Comparison of ENCODE assay signal across 29 mouse cellular contexts in the genomic region with DNA sequence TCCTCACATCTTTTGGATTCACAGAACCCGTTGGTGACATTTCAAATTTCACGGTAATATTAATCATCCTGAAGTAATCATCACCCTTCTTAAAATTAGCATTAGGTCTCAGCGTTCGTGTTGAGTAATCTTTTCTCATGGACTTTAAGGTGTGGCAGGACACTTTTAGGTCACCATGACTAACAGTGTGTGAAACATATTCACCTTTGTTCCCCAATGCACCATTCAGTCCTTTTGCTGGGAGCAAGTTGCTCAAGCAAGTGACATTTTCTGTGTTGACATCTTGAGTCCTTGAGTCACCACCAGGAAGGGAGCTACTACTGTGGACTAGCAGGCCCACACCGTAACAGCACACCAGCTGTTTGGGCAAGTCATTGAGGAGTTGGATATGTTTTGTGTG.
A peak's percentile ranks its signal among the peaks of the same experiment; 100 is the strongest.
DNase-seq lines count a peak whose midpoint lies in the region; ATAC-seq and TF ChIP-seq lines count a peak whose summit lies in the region.
"Had no signal": no experiment of that assay in that cellular context is flagged by ENCODE, and none has a peak within 500 bp of the region (broad histone marks: within the 10 kb centered on the region; RNA-seq: fewer than 3 reads in every experiment).

No protein-coding gene starts in this region.

- H3K4me3 ChIP-seq in kidney, postnatal 0 days (replicated peaks; ENCODE audit: low read depth, low read length): no peak overlapping the region
- H3K4me3 ChIP-seq in gastrocnemius, adult 2 months: no peak overlapping the region
- no peak overlapping the region for H3K4me3 ChIP-seq in limb, embryonic 10.5 days
- H3K4me3 ChIP-seq: hindbrain, embryonic 13.5 days; limb, embryonic 12.5 days; midbrain, embryonic 10.5 days; myocyte; neural tube, embryonic 13.5 days had no signal

- H3K9me3 ChIP-seq in kidney, postnatal 0 days (replicated peaks; ENCODE audit: low read length): no peaks in the 10 kb centered on the region
- H3K9me3 ChIP-seq in limb, embryonic 10.5 days (replicated peaks): no peaks in the 10 kb centered on the region
- H3K9me3 ChIP-seq: hindbrain, embryonic 13.5 days; limb, embryonic 12.5 days; midbrain, embryonic 10.5 days; neural tube, embryonic 13.5 days had no signal

- ATAC-seq in kidney, postnatal 0 days (replicated peaks; ENCODE audit: low FRiP score, low read depth): no peak
- ATAC-seq: forebrain, embryonic 14.5 days; midbrain, embryonic 16.5 days had no signal

- H3K4me1 ChIP-seq in kidney, postnatal 0 days (replicated peaks; ENCODE audit: insufficient read depth, low read length): peaks cover 4% of the 10 kb centered on the region
- H3K4me1 ChIP-seq in limb, embryonic 10.5 days: peaks cover 5% of the 10 kb centered on the region
- H3K4me1 ChIP-seq: midbrain, embryonic 10.5 days had no signal

- no peak overlapping the region for H3K4me2 ChIP-seq in kidney, postnatal 0 days (ENCODE audit: low read length)
- H3K4me2 ChIP-seq: hindbrain, embryonic 13.5 days; limb, embryonic 12.5 days; liver, embryonic 11.5 days; lung, embryonic 14.5 days; neural tube, embryonic 13.5 days had no signal

- H3K27me3 ChIP-seq in kidney, postnatal 0 days (ENCODE audit: insufficient read depth, low read length): no peaks in the 10 kb centered on the region
- no peaks in the 10 kb centered on the region for H3K27me3 ChIP-seq in limb, embryonic 10.5 days (ENCODE audit: low read depth, poor library complexity, severe bottlenecking)
- H3K27me3 ChIP-seq: CH12.LX; limb, embryonic 12.5 days; neural tube, embryonic 13.5 days; Patski had no signal

- H3K36me3 ChIP-seq in kidney, postnatal 0 days (ENCODE audit: insufficient read depth, low read length): no peaks in the 10 kb centered on the region
- no peaks in the 10 kb centered on the region for H3K36me3 ChIP-seq in limb, embryonic 10.5 days
- H3K36me3 ChIP-seq: G1E; hindbrain, embryonic 13.5 days; limb, embryonic 12.5 days; midbrain, embryonic 10.5 days; neural tube, embryonic 13.5 days had no signal

- 79% methylated on average over 5 of the region's 5 CpGs for WGBS in kidney, postnatal 0 days
- 89% methylated on average over 5 of the region's 5 CpGs for WGBS in limb, embryonic 10.5 days

- H3K9ac ChIP-seq in kidney, postnatal 0 days (ENCODE audit: low read depth, low read length): no peak overlapping the region
- H3K9ac ChIP-seq: hindbrain, embryonic 13.5 days; limb, embryonic 12.5 days; lung, embryonic 14.5 days; neural tube, embryonic 13.5 days had no signal

- peak; percentile 46 for DNase-seq in heart, adult 11 months
- DNase-seq in heart, adult 18-20 months: no peak
- no peak for DNase-seq in kidney, postnatal 0 days (ENCODE audit: low spot score)
- DNase-seq in kidney, adult 18-20 months: no peak
- peak; percentile 6 for DNase-seq in adipocyte (ENCODE audit: low spot score)
- DNase-seq in kidney, postnatal 36 days: peak; percentile 15 to 29
- no peak for DNase-seq in gastrocnemius, adult 2 months
- DNase-seq in limb, embryonic 10.5 days (ENCODE audit: low spot score): no peak
- DNase-seq: adrenal gland, postnatal 25 days; B cell, adult 2 months; cerebellum, adult 8-10 months; cerebellum, postnatal 36 days; gastrocnemius, postnatal 10 days; lung, embryonic 14.5 days; retina, postnatal 1 day; right cerebral cortex, postnatal 25 days; spleen, adult 18-20 months; thymus, postnatal 36 days had no signal

- H3K27ac ChIP-seq in kidney, postnatal 0 days: 0 out of 2 replicates have a peak overlapping the region, but pooled peaks have one; percentile 13
- H3K27ac ChIP-seq in gastrocnemius, adult 2 months: no peak overlapping the region
- H3K27ac ChIP-seq in limb, embryonic 10.5 days: no peak overlapping the region
- H3K27ac ChIP-seq: hindbrain, embryonic 13.5 days; limb, embryonic 12.5 days; midbrain, embryonic 10.5 days; neural tube, embryonic 13.5 days had no signal

- TF ChIP-seq CTCF in kidney, postnatal 0 days (IDR thresholded peaks at IDR 0.05; ENCODE audit: low read depth): no peak
- TF ChIP-seq CTCF in gastrocnemius, adult 2 months (IDR thresholded peaks at IDR 0.05): no peak

- intact Hi-C loops in gastrocnemius, adult 2 months (cut with DNase I): no loop called here

Comparison
In these comparisons a context has a peak if more than half of its experiments do, and no peak if none do; other contexts are left out.
1. DNase-seq: peak in heart, adult 11 months (single experiment), adipocyte (single experiment) and kidney, postnatal 36 days (2 of 2); none in heart, adult 18-20 months (0 of 2), kidney, postnatal 0 days (single experiment), kidney, adult 18-20 months (single experiment), gastrocnemius, adult 2 months (single experiment) and limb, embryonic 10.5 days (single experiment).